Mouse (Mus musculus): ENCODE measurements around the gene Psap.

Psap gene

DNA sequence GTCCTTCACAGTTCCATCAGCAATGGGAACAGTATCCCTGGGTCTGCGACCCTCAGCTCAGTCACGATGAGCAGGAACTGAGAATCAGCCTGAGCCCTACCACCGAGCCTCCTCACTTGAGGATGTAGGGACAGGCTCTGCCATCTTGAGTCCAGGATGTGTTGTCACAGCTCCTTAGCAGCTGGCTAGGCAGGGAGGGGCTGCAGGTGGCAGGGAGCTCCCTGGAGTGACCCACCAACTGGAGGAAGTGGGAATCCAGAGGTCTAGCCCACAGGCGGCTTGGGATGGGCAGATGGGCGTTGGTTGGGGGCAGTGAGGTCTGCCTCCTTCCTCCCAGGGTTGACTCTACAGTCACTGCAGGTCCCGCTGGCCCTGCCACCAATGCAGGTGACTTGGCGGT is 14.1 kb upstream of the Psap start:
- peak in 1 of 2 experiments; percentile 39 for DNase-seq (ENCODE audit: low spot score in 2 of 2)

DNA sequence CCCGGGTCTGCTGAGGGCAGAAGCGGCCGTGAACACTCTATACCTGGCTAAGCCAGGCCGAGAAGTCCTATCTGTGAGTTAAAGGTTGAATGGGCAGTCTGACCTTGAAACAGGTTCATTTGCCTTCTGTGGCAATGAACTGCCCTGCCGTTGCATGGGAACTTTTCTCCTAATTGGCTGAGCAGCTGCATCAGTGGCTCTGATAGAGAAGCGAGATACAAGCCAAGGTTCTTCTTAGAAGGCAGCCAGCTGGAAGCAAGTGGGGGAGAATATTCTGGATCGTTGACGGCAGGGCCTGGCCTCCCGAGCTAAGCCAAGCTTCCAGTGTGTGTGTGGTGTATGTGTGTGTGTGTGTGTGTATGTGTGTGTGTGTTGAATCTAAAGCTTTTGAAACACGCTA is 12.2 kb upstream of the Psap start:
- DNase-seq (ENCODE audit: low spot score in 2 of 2) = no peak

DNA sequence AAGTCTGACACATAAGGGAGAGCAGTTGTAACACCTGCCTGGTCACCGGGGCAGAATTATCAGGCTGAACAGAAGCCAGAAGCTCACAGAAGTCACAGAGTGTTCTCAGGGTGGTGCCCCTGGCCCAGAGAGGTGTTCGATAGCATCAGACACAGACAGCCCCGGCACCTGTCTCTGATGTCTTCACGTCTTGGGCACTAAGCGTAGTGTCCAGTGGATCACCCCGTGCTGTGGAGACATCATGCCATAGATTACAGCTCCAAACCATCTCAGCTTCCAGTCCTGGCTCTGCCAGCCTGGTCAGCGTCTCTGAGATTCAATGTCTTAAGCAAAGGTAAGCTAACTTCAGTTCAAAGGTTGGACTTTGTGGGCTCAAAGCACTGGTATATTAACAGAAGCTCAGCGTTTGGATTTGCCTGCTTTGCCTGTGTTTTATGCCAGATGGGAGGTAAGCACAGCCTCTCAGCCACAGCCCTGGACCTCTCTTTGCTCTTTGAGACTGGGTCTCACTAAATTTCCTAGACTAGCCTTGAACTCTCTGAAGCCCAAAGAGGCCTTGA is 10.5 kb upstream of the Psap start:
- no peak for DNase-seq (ENCODE audit: low spot score in 2 of 2)

DNA sequence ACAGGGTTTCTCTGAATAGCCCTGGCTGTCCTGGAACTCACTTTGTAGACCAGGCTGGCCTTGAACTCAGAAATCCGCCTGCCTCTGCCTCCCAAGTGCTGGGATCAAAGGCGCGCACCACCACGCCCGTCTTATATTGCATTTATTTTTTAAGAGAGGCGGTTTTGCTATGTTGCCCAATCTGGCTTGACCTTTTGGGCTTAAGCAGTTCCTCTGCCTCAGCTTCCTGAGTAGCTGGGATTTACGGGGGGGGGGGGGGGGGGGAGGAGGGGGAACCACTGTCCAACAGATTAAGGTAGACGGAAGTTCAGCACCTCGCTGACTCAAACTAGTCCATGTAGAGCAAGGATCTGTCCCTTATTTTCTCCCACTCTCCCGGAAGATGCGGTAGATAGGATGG is 8.7 kb upstream of the Psap start:
- no peak for DNase-seq (ENCODE audit: low spot score in 2 of 2)

DNA sequence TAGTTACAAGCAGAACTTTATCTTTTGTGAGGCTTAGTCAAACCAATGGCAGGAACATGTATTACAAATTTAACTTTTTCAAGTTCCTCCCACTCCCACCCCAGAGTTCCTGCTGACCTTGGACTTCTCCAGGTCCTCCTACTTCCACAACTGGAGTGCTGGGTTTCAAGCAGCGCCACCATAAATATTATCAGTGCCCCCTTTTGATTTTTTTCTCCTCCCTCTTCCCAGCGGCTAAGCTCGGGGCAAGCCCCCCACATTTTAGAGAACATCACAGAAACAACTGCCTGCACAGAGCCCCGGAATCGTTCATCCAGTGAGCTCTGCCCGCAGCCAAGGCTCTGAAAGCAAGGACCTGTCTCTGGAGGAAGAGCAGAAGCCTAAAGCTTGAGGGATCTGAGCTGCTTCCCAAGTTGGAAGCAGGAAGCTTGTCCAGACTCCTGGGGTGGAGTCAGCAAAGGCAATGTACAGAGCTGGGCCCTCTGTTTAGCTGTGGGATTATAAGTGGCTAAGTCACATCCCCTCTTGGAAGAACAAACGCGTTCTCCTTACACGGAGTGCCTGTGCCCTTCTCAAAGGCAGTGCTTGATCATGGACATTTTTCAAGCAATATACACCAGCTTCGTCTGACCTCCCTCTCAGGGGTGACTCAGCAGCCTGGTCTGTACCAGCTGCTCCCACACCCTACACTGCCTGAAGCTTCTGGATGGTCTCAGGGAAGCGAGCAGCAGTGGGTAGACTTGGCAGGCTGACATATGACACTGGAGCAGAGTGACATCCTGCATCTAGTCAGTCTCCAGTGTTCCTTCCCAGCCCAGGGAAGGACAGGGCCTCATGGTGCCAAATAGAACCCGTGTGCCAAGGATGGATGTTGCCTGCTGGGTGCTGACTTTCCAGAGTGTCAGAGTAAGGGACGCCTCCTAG is 8.0 kb upstream of the Psap start:
- DNase-seq (ENCODE audit: low spot score in 2 of 2) = no peak

DNA sequence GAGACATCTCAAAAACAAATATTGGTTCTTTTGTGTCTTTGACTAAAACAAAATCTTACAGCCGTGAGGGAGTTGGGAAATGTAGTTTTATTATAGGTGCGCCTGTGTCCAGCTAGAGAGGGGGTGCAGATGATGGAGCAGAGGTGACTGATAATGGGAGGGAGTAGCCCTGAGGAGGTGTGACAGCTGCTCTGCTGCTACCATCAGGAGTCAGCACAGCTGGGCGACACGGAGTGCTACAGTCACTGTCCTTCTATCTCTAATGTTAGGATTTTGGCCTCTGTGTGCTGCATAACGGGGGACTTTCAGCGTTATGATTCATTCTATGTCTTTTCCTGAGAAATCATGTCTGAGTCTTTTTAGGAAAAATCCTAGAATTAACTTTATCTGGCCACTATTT is 6.4 kb upstream of the Psap start:
- no peak for DNase-seq (ENCODE audit: low spot score in 2 of 2)

DNA sequence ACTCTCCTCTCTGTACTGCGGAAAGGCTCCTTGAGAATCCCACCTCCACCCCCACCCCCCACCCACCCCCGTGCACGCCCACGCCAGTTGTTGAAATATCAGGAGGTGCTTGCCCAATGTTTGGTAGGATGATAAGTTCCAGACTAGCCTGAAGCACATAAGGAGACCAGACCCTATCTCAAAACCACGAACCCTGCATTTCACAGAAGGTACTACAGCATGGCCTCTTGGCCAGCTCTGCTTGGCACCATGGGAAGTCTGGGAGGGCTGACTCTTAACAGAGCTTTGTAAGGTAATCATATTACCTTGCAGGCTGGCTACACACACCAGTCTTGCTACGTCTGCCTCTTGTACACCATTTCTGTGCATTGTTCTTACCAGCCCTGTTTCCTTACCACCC is 5.2 kb upstream of the Psap start:
- no peak for DNase-seq (ENCODE audit: low spot score in 2 of 2)

DNA sequence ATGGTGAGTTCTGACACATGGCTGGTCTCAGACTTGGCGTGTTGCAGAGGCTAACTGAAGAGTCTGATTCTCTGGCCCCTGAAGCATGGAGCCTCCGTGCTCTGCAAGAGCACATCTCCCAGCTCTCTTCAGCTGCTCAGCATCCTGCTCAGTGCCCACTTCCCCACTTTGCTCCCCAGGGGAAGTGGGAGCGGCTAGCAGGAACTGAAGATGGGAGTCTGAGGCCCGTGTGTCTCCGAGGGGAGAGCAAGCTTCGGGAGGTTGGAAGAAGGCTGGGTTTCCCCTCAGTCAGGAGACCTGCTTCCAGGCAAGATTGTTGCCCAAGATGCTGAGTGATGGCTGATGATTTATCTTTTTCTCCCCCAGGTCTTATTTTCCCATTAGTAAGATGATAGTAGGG is 4.0 kb upstream of the Psap start:
- DNase-seq (ENCODE audit: low spot score in 2 of 2) = peak in 1 of 2 experiments; percentile 17

DNA sequence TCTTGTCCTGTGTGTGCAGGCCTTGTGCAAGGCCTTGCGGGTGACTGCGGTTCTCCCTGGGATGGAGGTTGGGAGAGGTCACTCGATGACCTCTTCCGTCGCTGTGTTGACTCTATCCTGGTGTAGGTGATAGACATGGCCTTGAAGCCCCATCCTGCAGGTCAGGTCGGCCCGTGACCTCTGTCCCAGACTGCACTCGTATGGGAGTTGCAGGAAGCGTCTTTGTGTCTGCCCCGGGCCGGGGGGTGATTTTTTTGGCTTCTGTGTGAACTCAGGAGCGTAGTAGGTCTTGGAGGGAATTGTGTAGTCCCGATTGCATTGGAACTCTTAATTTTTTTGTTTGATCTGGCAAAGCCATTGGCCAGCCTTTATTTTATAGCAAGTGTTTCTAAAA is 576 bp downstream of the Psap start:
- peak in 1 of 2 experiments; percentile 32 for DNase-seq (ENCODE audit: low spot score in 2 of 2)

DNA sequence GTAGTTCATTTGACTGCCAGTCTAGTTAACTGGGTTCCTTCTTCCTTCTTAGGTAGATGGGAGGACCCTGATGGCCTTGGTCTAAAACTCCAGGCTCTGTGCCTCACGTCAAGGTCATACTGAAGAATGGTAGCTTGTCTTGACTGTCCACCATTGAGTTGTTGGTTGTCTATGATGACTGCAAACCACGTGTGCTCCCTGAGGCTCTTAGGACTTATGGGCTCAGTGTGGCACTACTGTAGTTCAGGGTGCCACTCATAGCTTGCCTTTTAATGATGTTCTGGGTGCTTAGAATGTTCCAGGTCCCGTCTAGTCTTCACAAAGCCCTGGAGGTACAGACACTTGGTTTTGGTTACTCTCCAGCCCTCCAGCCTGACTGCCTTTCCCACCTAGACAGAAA is 1.4 kb downstream of the Psap start:
- no peak for DNase-seq (ENCODE audit: low spot score in 2 of 2)

DNA sequence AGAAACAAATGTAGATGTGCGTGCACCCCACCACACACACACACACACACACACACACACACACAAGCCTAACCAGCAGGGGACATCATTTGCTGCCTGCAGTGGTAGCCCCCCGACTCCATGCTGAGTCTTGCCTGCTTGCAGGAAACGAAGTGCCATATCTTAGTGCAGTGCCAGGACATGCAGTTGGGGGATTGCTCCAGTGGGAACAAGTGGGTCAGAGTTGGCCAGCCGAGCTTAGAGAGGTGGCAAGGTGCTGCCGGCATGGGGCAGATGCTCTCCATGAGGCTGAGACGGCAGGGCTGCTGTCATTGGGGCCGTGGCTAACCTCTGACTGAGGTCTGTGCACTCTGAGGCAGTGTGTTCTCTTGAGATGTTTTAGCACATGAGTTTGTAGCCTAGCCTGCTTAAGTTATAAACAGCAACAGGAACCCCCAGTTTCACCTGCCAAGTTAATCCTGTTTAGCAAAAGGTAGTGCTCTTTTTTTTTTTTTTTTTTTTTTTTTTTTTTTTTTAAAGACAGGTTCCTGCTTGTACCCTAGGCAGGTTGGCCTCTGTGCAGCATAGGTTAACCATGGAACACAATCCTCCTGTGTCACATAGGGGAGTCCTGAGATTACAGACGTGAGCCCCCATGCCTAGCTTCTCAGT is 2.0 kb downstream of the Psap start:
- DNase-seq (ENCODE audit: low spot score in 2 of 2) = no peak

DNA sequence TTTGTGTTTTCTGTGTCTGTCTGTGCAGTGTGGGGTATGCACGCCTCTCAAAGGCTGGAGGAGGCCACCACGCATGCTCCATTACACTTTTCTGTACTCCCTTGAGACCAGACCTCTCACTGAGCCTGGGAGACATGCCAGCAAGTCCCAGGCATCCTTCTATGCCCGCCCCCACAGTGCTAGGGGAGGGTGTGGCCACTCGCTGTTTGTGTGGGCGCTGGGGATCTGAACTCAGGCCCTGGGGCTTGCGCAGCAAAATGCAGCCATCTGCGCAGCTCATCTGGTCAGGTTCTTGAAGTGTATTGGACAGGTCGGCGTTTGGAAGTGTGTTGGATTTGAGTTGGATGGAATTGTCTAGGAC is 2.5 kb downstream of the Psap start:
- peak; percentile 64 to 67 for DNase-seq (ENCODE audit: low spot score in 2 of 2)

DNA sequence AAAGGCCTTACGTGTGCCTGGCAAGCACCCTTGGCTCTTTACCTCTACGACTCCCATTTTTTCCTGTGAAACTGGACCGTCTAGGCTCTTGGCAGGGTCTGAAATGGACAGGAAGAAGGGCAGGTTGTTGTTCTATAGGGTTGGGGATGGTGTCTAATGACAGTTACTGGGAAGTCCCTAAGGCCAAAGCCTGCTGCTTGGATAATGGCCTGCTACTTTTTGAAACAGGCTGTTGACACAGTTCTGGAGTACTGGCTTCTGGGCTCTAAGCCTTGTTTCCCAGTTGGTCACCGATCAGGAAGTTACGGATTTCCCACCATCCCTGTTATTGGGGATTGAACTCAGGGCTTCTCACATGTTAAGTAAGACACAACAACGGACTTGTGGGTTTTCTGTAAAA is 2.9 kb downstream of the Psap start:
- no peak for DNase-seq (ENCODE audit: low spot score in 2 of 2)

DNA sequence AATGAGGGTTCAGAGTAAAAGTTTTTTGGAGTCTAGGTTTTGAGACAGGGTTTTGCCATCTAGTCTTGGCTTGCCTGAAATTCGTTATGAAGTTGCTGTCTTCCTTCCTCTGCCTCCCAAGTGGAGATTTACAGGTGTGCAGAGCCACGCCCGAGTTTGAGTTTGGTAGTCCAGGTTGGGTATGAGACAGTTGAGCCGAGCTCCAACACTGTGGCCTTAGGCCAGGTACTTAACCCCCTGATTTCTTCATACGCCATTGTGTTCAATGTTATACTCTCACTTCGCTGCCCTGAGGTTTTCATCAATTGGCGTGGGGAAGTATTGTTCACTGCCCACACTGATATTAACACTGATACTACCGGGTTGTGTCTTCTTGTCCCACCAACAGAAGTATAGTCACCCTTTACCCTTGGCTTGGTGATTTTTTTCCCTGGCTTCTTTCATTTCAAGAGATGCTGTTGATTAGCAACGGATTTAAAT is 4.2 kb downstream of the Psap start:
- no peak for DNase-seq (ENCODE audit: low spot score in 2 of 2)

DNA sequence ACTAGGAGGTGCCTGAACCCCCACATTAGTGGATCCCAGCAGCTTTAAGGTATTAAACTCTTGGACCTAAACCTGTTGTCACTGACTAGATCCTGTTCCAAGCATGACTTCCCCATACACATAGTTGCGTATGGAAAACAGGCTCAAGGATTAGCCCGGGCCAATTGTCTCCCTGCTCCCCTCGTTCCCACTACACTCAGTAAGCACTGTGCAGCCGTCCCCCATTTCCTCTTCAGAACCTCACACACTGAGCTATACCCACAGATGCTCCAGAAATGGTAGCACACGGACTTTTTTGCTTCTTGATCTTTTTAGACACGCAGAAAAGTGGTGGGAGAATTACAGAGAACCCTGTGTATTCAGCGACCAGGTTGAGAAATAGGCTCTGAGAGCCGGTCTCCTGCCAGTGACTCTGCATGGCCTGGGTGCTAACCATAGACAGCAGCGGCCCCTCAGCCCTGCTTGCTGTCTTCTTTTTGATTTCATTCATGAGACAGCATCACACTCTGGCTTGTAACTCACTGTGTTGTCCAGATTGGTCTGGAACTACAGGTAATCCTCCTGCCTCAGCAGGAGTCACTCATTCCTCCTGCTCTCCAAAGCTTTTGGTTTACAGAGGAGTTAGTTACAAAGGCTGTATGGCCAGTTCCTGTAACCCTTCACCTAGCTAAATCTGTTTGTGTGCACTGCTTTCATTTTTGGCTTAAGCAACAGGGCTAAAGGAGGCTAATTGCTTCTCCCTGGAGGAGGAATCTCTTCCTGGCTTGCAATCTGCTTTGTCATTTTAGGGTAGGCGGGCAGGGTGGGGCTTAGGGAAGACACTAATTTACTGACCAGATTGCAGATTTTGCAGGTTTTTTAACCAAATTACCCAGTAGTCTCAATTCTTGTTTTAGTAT is 4.9 kb downstream of the Psap start:
- no peak for DNase-seq (ENCODE audit: low spot score in 2 of 2)

DNA sequence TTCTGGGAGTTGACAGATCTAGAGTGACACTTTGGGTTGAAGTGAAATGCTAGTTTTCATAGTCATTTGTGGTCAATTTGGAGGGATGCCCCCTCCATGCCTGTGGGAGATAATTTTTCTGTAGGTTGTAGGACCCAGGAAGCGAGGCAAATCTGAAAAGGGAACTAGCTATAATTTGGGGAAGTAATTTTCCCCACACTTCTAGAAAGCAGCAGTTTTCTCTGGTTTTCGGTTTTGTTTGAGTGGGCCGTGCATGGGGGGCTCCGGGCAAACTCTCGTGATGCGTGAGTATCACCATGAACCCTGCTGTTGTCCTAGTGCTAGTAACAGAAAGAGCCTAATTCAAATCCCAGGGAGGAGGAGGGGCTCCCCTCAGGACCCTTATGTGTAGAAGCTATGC is 6.8 kb downstream of the Psap start:
- peak; percentile 57 to 70 for DNase-seq (ENCODE audit: low spot score in 2 of 2)

DNA sequence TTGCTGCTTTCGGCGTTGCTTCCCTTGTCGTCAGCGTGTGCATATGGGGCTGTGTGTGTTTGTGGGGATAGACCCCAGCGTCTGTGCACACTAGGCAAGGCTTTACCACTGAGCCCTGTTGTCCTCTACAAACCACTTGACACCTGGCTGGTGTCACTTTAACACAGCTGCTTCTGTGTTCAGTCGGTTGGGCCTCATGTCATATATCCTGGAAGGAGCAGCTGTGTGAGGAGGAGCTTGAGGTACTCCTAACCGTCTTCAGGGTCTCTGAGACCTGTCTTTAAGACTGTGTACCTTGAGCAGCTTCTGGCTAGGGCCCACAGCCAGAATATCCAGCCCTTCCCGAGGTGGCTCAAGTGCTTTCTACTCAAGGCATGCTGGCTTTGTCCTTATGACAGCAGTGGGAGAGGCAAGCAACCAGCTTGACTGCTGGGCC is 7.3 kb downstream of the Psap start:
- DNase-seq (ENCODE audit: low spot score in 2 of 2) = peak in 1 of 2 experiments; percentile 44

DNA sequence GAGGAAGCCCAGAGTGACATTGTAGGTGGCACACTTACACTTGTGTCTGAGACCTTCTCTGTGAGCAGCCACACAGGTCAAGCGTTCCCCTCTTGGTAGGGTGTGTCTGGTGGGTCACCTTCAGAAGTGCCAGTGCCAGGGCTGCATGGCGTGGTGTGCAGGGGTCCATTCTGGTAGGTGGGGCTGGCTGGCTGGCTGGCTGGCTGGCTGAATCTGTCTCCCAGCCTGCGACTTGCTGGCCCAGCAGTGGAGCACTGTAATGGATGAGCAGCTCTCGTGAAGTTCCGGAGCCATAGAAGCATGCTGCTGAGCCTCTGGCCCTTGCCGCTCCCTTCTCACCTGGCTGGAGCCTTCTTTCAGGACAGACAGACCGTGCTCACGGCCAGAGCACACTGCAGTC is 7.8 kb downstream of the Psap start:
- DNase-seq (ENCODE audit: low spot score in 2 of 2) = no peak

DNA sequence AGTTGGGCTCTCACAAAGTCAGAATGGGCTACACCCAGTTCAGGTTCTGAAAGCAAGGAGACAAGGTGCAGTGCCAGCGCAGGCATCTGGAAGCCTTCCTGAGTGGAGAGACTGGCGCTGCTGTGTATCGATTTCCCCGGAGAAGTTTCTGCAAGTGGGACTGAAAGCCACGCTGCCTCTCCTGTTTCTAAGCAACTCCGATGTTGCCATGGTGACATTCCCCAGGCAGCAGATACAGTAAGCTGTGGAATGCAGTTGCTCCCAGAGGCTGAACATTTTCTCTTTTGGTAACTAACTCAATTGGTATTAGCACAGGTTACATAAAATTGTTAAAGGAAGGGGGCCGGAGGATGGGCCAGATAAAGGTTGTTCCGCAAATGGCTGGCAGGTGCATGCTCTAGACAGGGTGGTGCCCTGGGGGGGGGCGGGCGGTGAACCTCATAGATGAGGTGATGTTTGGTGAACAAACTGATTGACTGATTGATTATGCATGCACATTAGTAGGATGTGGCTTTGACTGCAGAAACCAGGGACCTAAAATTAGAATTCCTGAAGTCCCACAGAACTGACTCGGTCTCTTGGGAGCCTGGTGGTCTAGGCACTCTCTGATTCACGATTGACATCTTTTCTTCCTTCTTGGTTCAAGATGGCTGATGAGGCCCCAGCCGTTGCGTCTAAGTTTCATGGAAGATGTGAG is 8.4 kb downstream of the Psap start:
- peak; percentile 54 for DNase-seq (ENCODE audit: low spot score in 2 of 2)

DNA sequence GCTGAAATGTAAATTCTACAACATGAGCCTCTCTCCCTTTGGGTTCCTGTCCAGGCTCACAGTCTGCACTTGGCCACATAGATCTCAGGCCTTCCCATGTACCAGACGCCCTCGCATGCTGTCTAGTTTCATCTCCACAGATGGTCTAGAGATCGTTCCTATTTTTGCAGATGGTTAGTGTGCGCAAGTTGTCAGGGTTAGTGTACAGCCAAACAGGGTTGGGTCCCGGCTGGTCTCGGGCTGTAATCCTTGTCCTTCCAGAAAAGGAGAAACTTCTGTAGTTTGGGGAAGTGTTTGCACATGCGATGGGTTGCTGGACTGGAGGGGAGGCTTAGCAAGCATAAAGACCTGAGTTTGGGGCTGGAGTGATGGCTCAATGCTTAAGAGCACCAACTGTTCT is 9.1 kb downstream of the Psap start:
- DNase-seq (ENCODE audit: low spot score in 2 of 2) = no peak

DNA sequence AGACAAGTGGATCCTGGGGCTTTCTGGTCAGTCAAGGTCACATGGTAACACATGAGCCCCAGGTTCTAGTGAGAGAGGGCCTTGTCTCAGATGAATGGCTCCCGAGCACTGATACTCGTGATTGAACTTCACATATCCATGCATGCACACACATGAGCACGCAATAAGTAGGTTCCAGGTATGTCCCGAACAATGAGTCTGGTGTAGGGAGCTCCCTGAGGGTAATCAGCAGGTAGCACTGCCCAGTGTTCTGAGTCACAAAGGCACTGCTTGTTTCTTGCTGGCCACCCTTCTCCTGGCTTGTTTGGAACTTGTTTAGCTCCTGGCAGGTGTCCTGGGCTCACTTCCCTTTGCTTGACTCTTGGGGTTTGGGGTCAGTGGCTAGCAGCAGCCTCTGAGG is 9.7 kb downstream of the Psap start:
- DNase-seq (ENCODE audit: low spot score in 2 of 2) = peak in 1 of 2 experiments; percentile 42
